Mouse (Mus musculus) ovary, postnatal 10 days (tissue): Measurements from ENCODE around the gene Slc26a9.
"Not testable (repeated sequence)": the region's sequence is repeated elsewhere in the genome, so short reads cannot be mapped to it uniquely, and the experiment has no call there.

Source experiments
- DNase-seq: peaks from one replicate; pipeline ENCODE4 v3.0.0; 2022; ENCODE audit warnings: low spot score

Slc26a9 gene

GRCm38 (mm10) chr1:131765357-131766001 is 21.7 kb downstream of the Slc26a9 start:
- DNase-seq: peak; percentile 74

GRCm38 (mm10) chr1:131769296-131769695 is 25.5 kb downstream of the Slc26a9 start:
- no peak for DNase-seq

- no peak for DNase-seq
These were observed 26.8 kb downstream of the Slc26a9 start for GRCm38 (mm10) chr1:131770656-131771055.

GRCm38 (mm10) chr1:131771440-131771839 is 27.6 kb downstream of the Slc26a9 start:
- DNase-seq: no peak

GRCm38 (mm10) chr1:131794591-131794990 is 50.8 kb downstream of the Slc26a9 start:
- DNase-seq: no peak

GRCm38 (mm10) chr1:131795171-131795570 is 51.3 kb downstream of the Slc26a9 start:
- DNase-seq: no peak

GRCm38 (mm10) chr1:131797202-131797909 is 53.5 kb downstream of the Slc26a9 start, which contains the start of gene Pm20d1:
Pm20d1 (plus strand) TSS chr1:131797381.
- peak; percentile 7 for DNase-seq

GRCm38 (mm10) chr1:131800001-131800400 is 56.2 kb downstream of the Slc26a9 start:
- DNase-seq: no peak

GRCm38 (mm10) chr1:131801071-131801470 is 57.2 kb downstream of the Slc26a9 start:
- DNase-seq: no peak

GRCm38 (mm10) chr1:131802652-131803051 is 58.8 kb downstream of the Slc26a9 start:
- DNase-seq: no peak

GRCm38 (mm10) chr1:131804166-131804565 is 60.3 kb downstream of the Slc26a9 start:
- DNase-seq: no peak

- no peak for DNase-seq
These were observed 65.2 kb downstream of the Slc26a9 start for GRCm38 (mm10) chr1:131808986-131809385.

GRCm38 (mm10) chr1:131809651-131810050 is 65.8 kb downstream of the Slc26a9 start:
- no peak for DNase-seq

- DNase-seq: no peak
These were observed 67.6 kb downstream of the Slc26a9 start for GRCm38 (mm10) chr1:131811393-131811792.

GRCm38 (mm10) chr1:131812006-131812405 is 68.2 kb downstream of the Slc26a9 start:
- no peak for DNase-seq

GRCm38 (mm10) chr1:131812631-131813295 is 68.9 kb downstream of the Slc26a9 start:
- DNase-seq: no peak

- no peak for DNase-seq
These were observed 69.9 kb downstream of the Slc26a9 start for GRCm38 (mm10) chr1:131813731-131814130.

- DNase-seq: no peak
These were observed 70.4 kb downstream of the Slc26a9 start for GRCm38 (mm10) chr1:131814191-131814590.

GRCm38 (mm10) chr1:131816886-131817285 is 73.1 kb downstream of the Slc26a9 start:
- no peak for DNase-seq

- not testable (repeated sequence) for DNase-seq
These were observed 76.5 kb downstream of the Slc26a9 start for GRCm38 (mm10) chr1:131820353-131820752.

GRCm38 (mm10) chr1:131820887-131821328 is 77.1 kb downstream of the Slc26a9 start:
- DNase-seq: no peak
